Mouse (Mus musculus) lung, adult 2 months (tissue): ENCODE measurements around the gene E330021D16Rik.

Experiments
- CTCF ChIP-seq: fragments of 200-500 bp; IDR thresholded peaks from 2 replicates; pipeline ENCODE4 v1.5.1; 2011; ENCODE audit warnings: mild to moderate bottlenecking, low read length, control low read depth; ENCODE audit not compliant: insufficient read depth
- POLR2A ChIP-seq: fragments of 200-500 bp; IDR thresholded peaks from 2 replicates; pipeline ENCODE4 v1.6.1; 2011; ENCODE audit warnings: low read depth, mild to moderate bottlenecking, control low read depth, low read length, borderline replicate concordance; ENCODE audit errors: extremely low read depth

GRCm38 (mm10) chr6:136452623-136453022 is 37.3 kb upstream of the E330021D16Rik start:
- TF ChIP-seq CTCF: no peak
- no peak for TF ChIP-seq POLR2A
